Mouse (Mus musculus): ENCODE measurements around the gene Crybg1.

DNA sequence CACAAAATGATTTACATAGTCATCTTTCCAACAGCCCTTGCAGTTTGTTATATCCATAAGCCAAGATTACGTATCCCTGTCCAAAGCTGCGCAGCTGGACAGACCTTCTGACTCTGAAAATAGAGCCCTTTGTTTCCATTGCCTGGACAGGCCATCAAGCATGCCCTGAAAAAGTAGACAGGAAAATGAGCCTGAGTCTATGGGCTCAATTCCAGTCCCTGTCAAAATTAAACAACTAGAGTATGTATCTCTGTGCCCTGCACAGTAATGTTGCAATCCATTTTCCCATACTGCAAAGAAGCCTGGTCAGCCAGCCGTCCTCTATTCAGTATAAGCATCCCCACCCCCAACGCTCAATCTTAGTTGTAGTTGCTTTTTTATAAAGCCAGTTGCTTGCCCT is 141.8 kb downstream of the Crybg1 start:
- TF ChIP-seq CTCF (IDR thresholded peaks at IDR 0.05; ENCODE audit: low read depth), result no peak
- TF ChIP-seq EP300 (IDR thresholded peaks at IDR 0.05; ENCODE audit: low read depth), result no peak
